Mouse (Mus musculus) intestine, postnatal 0 days (tissue): ENCODE results near the gene Stn1. TPM values are rescaled to one million over a fixed set of nuclear protein-coding genes. Genes with fewer than 3 reads are reported as not detected.
"Not testable (repeated sequence)": the region's sequence is repeated elsewhere in the genome, so short reads cannot be mapped to it uniquely, and the experiment has no call there.

ENCODE experiments used
- ATAC-seq: fragments of 200-750 bp; cut with Nextera tagmentation; 2 replicates; pipeline ENCODE4 v1.8.0; 2017; ENCODE audit warnings: mild to moderate bottlenecking, moderate TSS enrichment, moderate library complexity
- H3K27ac ChIP-seq: fragments of 300-500 bp; sonication (generic); 2 replicates; pipeline ENCODE4 v1.5.1; 2014; ENCODE audit warnings: mild to moderate bottlenecking, low read depth, low read length, moderate library complexity
- H3K27me3 ChIP-seq: fragments of 300-500 bp; sonication (generic); replicated peaks from 2 replicates; pipeline ENCODE4 v1.6.1; 2014; ENCODE audit warnings: low read length, mixed read lengths; ENCODE audit not compliant: control insufficient read depth, insufficient read depth
- H3K36me3 ChIP-seq: fragments of 300-500 bp; sonication (generic); 2 replicates; pipeline ENCODE4 v1.6.1; 2014; ENCODE audit warnings: mild to moderate bottlenecking, moderate library complexity; ENCODE audit not compliant: control insufficient read depth, insufficient read depth
- H3K4me1 ChIP-seq: fragments of 300-500 bp; sonication (generic); replicated peaks from 2 replicates; pipeline ENCODE4 v1.6.1; 2014; ENCODE audit warnings: antibody characterized with exemption, low read length, mixed read lengths; ENCODE audit not compliant: control insufficient read depth, insufficient read depth
- H3K4me2 ChIP-seq: fragments of 300-500 bp; sonication (generic); replicated peaks from 2 replicates; pipeline ENCODE4 v1.6.1; 2014; ENCODE audit warnings: low read depth, mild to moderate bottlenecking, moderate library complexity
- H3K4me3 ChIP-seq: fragments of 300-500 bp; sonication (generic); 2 replicates; pipeline ENCODE4 v1.5.1; 2014; ENCODE audit warnings: low read depth, low read length
- H3K9ac ChIP-seq: fragments of 300-500 bp; sonication (generic); 2 replicates; pipeline ENCODE4 v1.6.1; 2014; ENCODE audit warnings: mild to moderate bottlenecking, low read depth, low read length
- H3K9me3 ChIP-seq: fragments of 300-500 bp; sonication (generic); 2 replicates; pipeline ENCODE4 v1.6.1; 2016; ENCODE audit warnings: mixed run types; ENCODE audit not compliant: control insufficient read depth
- CTCF ChIP-seq: sonication (generic); IDR thresholded peaks from 2 replicates; pipeline ENCODE4 v1.5.1; 2016; ENCODE audit warnings: low read depth, mild to moderate bottlenecking, control low read depth, antibody characterized with exemption, moderate library complexity
- WGBS: fragments of 180-500 bp; shearing (Covaris S2); extraction: QIAGEN DNeasy Blood & Tissue Kit; methylation state at CpG from one replicate; pipeline ENCODE4 v1.1.7; 2014; 5-methylcytosine and 5-hydroxymethylcytosine counted together
- polyA plus RNA-seq: library from polyadenylated mRNA; unstranded; fragments of >200 nt; fragmentation: Nextera tagmentation; extraction: Ambion mirVana; gene quantifications from 2 replicates; pipeline ENCODE4 v1.2.1, GENCODE M21; 2015

Stn1 gene
- polyA plus RNA-seq, 1 experiment from 2014 or later: 14.9 TPM

DNA sequence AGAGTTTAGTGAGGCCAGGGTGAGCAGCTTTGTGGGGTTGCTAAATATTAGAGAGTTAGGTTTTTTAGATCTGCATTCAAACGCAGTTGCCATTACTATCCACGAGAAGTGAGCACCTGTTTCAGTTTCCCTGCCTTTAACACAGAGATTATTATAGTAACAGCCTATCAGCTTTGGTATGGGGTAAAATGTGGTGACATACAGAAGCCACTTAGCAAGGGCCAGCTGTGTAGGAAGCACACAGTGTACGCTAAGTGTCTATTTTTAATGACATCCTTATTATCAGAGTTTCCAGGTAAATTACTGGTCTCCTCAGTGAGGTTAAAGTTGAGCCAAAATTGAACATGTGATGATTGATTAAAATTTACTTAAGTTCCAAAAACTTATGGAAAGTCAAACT is 36.4 kb upstream of the Stn1 start:
- H3K27ac ChIP-seq: no peak overlapping the region
- no peak for TF ChIP-seq CTCF

GRCm38 (mm10) chr19:47571981-47572380 is 34.7 kb upstream of the Stn1 start:
- WGBS: 56% methylated on average over 4 of the region's 4 CpGs
- H3K36me3 ChIP-seq, H3K4me2 ChIP-seq, H3K27me3 ChIP-seq, H3K9me3 ChIP-seq, H3K27ac ChIP-seq, H3K9ac ChIP-seq, H3K4me3 ChIP-seq, ATAC-seq, H3K4me1 ChIP-seq: not testable (repeated sequence)

More for the DNA sequence above, 36.4 kb upstream of the Stn1 start:
- ATAC-seq: no peak
- H3K4me2 ChIP-seq: no peak overlapping the region
- H3K9ac ChIP-seq: no peak overlapping the region
- no peak overlapping the region for H3K4me3 ChIP-seq
- 82% methylated on average over 3 of the region's 3 CpGs for WGBS
- no peaks in the 10 kb centered on the region for H3K27me3 ChIP-seq
- H3K9me3 ChIP-seq: no peaks in the 10 kb centered on the region
- H3K4me1 ChIP-seq: no peaks in the 10 kb centered on the region
- no peaks in the 10 kb centered on the region for H3K36me3 ChIP-seq

- no peaks in the 10 kb centered on the region for H3K9me3 ChIP-seq
- TF ChIP-seq CTCF: no peak
- H3K27ac ChIP-seq: no peak overlapping the region
- WGBS: 77% methylated on average over 5 of the region's 5 CpGs
- no peak for ATAC-seq
- H3K4me1 ChIP-seq: no peaks in the 10 kb centered on the region
- no peaks in the 10 kb centered on the region for H3K27me3 ChIP-seq
- H3K9ac ChIP-seq: no peak overlapping the region
- H3K4me2 ChIP-seq: no peak overlapping the region
- no peak overlapping the region for H3K4me3 ChIP-seq
- H3K36me3 ChIP-seq: no peaks in the 10 kb centered on the region
These were observed 32.7 kb upstream of the Stn1 start for GRCm38 (mm10) chr19:47570042-47570441.

DNA sequence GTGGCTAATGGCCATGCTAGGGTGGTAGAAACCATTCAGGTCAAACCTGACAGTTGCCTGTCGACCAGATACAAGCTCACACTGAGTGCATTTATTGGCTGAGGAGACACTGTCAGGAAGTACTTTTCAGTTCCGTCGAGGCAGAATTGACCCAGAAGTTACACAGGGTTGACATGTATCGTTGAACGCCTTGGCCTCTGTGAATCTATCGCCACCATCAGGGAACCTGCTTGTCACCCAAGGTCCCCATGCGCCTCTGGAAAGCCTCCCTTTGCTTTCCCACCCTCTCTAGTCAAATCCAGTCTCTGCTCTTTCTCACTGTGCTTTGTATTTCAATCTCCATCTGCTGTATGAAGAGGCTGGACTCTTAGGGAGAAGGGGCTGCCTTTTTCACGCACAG is 28.7 kb upstream of the Stn1 start:
- WGBS: 79% methylated on average over 8 of the region's 8 CpGs
- Histone ChIP-seq H3K27ac (no peak overlapping the region), H3K36me3 (no peaks in the 10 kb centered on the region), H3K27me3 (no peaks in the 10 kb centered on the region), H3K9me3 (no peaks in the 10 kb centered on the region), H3K4me1 (0 out of 2 replicates have a peak, but pooled peaks cover 2% of the 10 kb centered on the region), H3K4me2 (no peak overlapping the region), H3K9ac (no peak overlapping the region), H3K4me3 (no peak overlapping the region)
- no peak for ATAC-seq
- no peak for TF ChIP-seq CTCF

- 63% methylated on average over 17 of the region's 17 CpGs for WGBS
These were observed 27.8 kb upstream of the Stn1 start for GRCm38 (mm10) chr19:47565031-47565654.

DNA sequence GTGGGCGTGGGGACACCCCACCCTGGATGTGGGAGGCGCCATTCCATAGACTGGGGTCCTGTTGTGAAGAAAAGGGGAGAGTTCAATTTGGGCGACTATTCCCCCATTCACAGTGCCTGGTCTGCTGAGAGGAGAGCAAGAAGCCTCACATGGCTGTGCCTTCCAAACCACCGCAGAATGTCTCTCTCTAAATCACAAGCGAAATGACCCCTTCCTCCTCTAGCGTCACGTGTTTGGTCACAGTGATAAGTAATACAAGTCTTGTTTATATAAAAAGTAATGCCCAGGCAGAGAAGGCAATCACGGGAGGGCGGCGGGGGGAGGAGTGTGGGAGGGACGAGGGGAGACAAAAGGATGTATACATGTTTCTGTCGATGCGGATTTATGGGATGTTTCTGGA is 26.4 kb upstream of the Stn1 start:
- Histone ChIP-seq H3K27me3 (no peaks in the 10 kb centered on the region), H3K4me1 (0 out of 2 replicates have a peak, but pooled peaks cover 2% of the 10 kb centered on the region), H3K27ac (no peak overlapping the region), H3K4me2 (no peak overlapping the region), H3K9ac (no peak overlapping the region), H3K36me3 (no peaks in the 10 kb centered on the region), H3K4me3 (no peak overlapping the region), H3K9me3 (no peaks in the 10 kb centered on the region)
- no peak for TF ChIP-seq CTCF
- 49% methylated on average over 13 of the region's 13 CpGs for WGBS
- ATAC-seq: no peak

More at GRCm38 (mm10) chr19:47565031-47565654, 27.8 kb upstream of the Stn1 start:
- Histone ChIP-seq H3K4me3 (no peak overlapping the region), H3K4me1 (0 out of 2 replicates have a peak, but pooled peaks cover 2% of the 10 kb centered on the region), H3K9me3 (no peaks in the 10 kb centered on the region), H3K27ac (no peak overlapping the region), H3K27me3 (no peaks in the 10 kb centered on the region), H3K36me3 (no peaks in the 10 kb centered on the region), H3K9ac (no peak overlapping the region), H3K4me2 (no peak overlapping the region)
- TF ChIP-seq CTCF: no peak
- ATAC-seq: no peak
